Mouse (Mus musculus) heart, embryonic 16.5 days (tissue): ENCODE data around the gene Spata16. TPM values are rescaled to one million over a fixed set of nuclear protein-coding genes. Genes with fewer than 3 reads are reported as not detected.

Source experiments
- ATAC-seq: fragments of 200-750 bp; cut with Nextera tagmentation; replicated peaks from 2 replicates; pipeline ENCODE4 v1.8.0; 2017; ENCODE audit warnings: moderate number of reproducible peaks; ENCODE audit not compliant: insufficient read depth, low FRiP score; ENCODE audit errors: extremely low read depth
- H3K27ac ChIP-seq: fragments of 300-500 bp; sonication (generic); 2 replicates; pipeline ENCODE4 v1.5.1; 2014; ENCODE audit warnings: mild to moderate bottlenecking, low read length, control low read depth, moderate library complexity
- H3K27me3 ChIP-seq: fragments of 300-500 bp; sonication (generic); 2 replicates; pipeline ENCODE4 v1.6.1; 2014; ENCODE audit warnings: low read length, mixed read lengths; ENCODE audit not compliant: control insufficient read depth, insufficient read depth
- H3K36me3 ChIP-seq: fragments of 300-500 bp; sonication (generic); 2 replicates; pipeline ENCODE4 v1.6.1; 2014; ENCODE audit not compliant: control insufficient read depth, insufficient read depth
- H3K4me1 ChIP-seq: fragments of 300-500 bp; sonication (generic); 2 replicates; pipeline ENCODE4 v1.6.1; 2014; ENCODE audit warnings: low read length, mixed read lengths; ENCODE audit not compliant: control insufficient read depth, insufficient read depth
- H3K4me2 ChIP-seq: fragments of 300-500 bp; sonication (generic); 2 replicates; pipeline ENCODE4 v1.6.1; 2014; ENCODE audit warnings: low read depth, mild to moderate bottlenecking, control low read depth, low read length
- H3K4me3 ChIP-seq: fragments of 300-500 bp; sonication (generic); 2 replicates; pipeline ENCODE4 v1.5.1; 2014; ENCODE audit warnings: mild to moderate bottlenecking, control low read depth, low read length
- H3K9ac ChIP-seq: fragments of 300-500 bp; sonication (generic); 2 replicates; pipeline ENCODE4 v1.6.1; 2014; ENCODE audit warnings: low read length, control low read depth
- H3K9me3 ChIP-seq: fragments of 300-500 bp; sonication (generic); replicated peaks from 2 replicates; pipeline ENCODE4 v1.6.1; 2016; ENCODE audit warnings: low read length; ENCODE audit not compliant: control insufficient read depth
- WGBS: fragments of 180-500 bp; shearing (Covaris S2); extraction: QIAGEN DNeasy Blood & Tissue Kit; methylation state at CpG from one replicate; pipeline ENCODE4 v1.1.7; 2014; 5-methylcytosine and 5-hydroxymethylcytosine counted together
- polyA plus RNA-seq: library from polyadenylated mRNA; unstranded; fragments of >200 nt; fragmentation: Nextera tagmentation; extraction: Ambion mirVana; gene quantifications from 2 replicates; pipeline ENCODE4 v1.2.1, GENCODE M21; 2015

Gene Spata16
- polyA plus RNA-seq, 1 experiment from 2014 or later = not detected

GRCm38 (mm10) chr3:26815764-26816163 lies 178.3 kb downstream of the Spata16 start:
- Histone ChIP-seq H3K4me2 (no peak overlapping the region), H3K4me3 (no peak overlapping the region), H3K27ac (no peak overlapping the region), H3K9me3 (no peaks in the 10 kb centered on the region), H3K27me3 (no peaks in the 10 kb centered on the region), H3K4me1 (no peaks in the 10 kb centered on the region), H3K9ac (no peak overlapping the region), H3K36me3 (no peaks in the 10 kb centered on the region)
- 86% methylated on average over 5 of the region's 5 CpGs for WGBS
- ATAC-seq = no peak

DNA sequence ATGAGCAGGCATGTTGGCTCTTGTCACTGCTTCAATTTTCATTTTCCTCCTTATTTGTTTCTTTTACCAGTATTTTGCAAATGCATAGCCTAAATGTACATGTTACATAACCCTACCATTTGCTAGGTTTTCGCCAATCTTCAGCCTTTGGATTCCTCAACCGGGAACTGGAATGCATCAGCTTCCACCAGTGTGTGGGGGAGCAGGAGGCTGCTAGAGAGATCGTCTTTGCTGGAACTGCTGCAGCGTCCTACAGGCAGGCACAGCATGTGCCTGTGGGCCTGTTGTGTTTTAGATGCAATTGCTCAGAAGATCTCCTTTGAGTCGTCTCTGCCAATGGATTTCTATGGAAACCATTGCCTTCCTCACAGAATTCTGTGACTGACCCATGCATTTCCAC lies 182.0 kb downstream of the Spata16 start:
- WGBS = 49% methylated on average over 5 of the region's 5 CpGs

DNA sequence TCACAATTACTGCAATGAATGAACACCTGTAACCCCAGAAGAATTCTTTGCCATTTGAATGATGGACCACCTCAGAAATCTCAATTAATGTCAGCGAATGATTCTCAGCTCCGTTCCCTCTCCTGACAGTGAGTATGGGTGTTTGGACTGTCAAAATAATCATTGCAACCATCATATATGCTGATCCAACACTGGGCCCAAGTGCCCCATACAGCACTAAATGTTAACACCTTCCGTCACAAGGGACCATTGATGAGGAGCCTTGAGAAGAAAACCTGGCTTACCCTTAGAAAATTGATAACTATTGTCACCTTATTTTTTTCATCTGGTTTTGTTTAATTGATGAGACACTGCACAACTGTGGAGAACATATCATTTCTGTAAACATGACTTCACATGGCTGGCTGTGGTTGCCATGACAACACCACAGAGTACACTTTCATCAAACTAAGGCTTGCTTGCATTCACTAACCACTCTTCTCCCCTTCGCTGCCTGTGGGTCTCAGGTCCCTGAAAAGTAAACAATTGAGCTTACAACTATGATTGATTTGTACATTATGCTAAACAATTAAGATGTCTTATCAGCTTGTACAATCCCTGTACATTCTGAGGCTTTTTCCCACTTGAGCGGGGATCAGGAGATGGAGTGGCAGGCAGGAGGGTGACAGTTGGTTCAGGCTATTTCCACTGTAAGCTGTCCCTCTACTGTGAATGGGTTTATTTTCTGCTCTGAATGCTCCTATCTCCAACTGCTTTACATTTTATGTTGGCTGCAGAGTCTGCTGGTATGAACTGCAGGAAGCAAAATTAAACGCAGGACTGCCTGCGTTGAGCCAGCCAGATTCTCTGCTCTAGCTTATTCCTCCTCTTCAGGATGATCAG lies 189.8 kb downstream of the Spata16 start:
- WGBS = 73% methylated on average over 7 of the region's 7 CpGs
- no peaks in the 10 kb centered on the region for H3K4me1 ChIP-seq
- H3K27me3 ChIP-seq = no peaks in the 10 kb centered on the region
- no peak overlapping the region for H3K4me2 ChIP-seq
- H3K9me3 ChIP-seq = no peaks in the 10 kb centered on the region
- H3K36me3 ChIP-seq = no peaks in the 10 kb centered on the region
- no peak for ATAC-seq
- H3K4me3 ChIP-seq = no peak overlapping the region
- H3K9ac ChIP-seq = no peak overlapping the region
- H3K27ac ChIP-seq = no peak overlapping the region

More for the DNA sequence above, 182.0 kb downstream of the Spata16 start:
- Histone ChIP-seq H3K4me2 (no peak overlapping the region), H3K4me3 (no peak overlapping the region), H3K9ac (no peak overlapping the region), H3K27ac (no peak overlapping the region), H3K9me3 (no peaks in the 10 kb centered on the region), H3K4me1 (no peaks in the 10 kb centered on the region), H3K27me3 (no peaks in the 10 kb centered on the region), H3K36me3 (no peaks in the 10 kb centered on the region)
- no peak for ATAC-seq

DNA sequence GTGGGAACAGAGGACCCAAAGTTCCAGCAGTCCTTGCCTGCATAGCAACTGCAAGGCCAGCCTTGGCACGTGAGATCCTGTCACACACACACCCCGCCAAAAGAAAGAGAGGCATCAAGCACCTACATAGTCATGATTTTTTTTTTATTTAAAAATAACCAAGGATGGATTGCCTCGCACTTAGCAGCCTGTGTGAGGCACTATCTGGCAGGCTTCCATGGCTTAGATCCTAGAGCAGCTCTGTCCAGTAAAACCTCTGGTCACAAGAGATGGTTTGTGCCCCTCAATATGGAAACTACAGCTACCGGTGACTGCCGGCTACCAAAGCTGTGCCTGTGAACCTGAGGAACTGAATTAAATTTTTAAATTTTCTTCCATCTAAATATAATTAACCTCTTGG lies 195.5 kb downstream of the Spata16 start:
- H3K9ac ChIP-seq = no peak overlapping the region
- H3K27ac ChIP-seq = no peak overlapping the region; the same call in 1 of the 2 replicates
- H3K4me2 ChIP-seq = no peak overlapping the region
- 47% methylated on average over 5 of the region's 5 CpGs for whole genome bisulfite sequencing
- ATAC-seq = peak; percentile 67
- H3K4me1 ChIP-seq = peaks cover 7% of the 10 kb centered on the region
- H3K36me3 ChIP-seq = no peaks in the 10 kb centered on the region
- no peak overlapping the region for H3K4me3 ChIP-seq
- H3K9me3 ChIP-seq = no peaks in the 10 kb centered on the region
- H3K27me3 ChIP-seq = no peaks in the 10 kb centered on the region

DNA sequence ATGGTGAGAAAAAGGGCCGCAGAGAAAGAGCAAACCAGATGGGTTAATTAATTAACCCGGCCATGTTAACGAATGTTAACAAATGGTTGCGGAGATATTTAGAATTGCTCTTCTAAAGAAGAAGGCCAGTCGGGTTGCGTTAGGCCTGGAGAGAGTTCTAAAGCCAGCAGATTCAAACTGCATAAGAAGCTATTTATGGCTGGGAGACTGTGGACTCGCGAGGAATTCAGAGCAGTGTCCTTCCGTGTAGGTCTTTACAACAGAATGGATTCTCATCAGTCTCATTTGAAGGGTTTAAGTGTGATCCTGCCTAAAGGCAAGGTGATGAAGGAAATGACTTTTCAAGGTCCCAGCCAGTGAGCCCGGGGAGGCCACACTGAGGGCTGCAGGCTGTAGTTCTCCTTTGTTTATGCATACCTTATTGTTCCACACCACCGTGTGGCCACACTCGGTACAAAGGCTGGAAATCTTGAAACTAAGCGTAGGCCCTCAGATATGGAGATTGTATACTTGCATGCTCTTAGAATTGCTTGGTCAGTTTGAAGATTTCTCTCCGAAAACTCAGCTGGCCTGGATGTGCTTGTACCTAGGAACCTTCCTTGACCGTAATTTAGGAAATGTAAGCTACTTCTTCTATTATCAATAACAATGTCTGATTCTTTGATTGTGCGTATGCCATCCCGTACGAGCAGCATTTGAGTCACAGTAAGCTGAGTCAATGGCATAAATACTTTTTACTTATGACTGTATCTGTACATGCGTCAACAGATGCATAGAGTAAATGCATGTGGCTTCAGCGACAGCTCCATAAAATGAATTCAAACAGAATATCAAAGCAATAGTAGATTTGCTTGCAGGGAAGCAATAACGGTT lies 197.0 kb downstream of the Spata16 start:
- no peak overlapping the region for H3K4me2 ChIP-seq

GRCm38 (mm10) chr3:26835051-26835755 lies 197.8 kb downstream of the Spata16 start:
- Histone ChIP-seq H3K9me3 (no peaks in the 10 kb centered on the region), H3K27ac (no peak overlapping the region), H3K4me3 (no peak overlapping the region), H3K36me3 (no peaks in the 10 kb centered on the region), H3K27me3 (no peaks in the 10 kb centered on the region), H3K9ac (no peak overlapping the region), H3K4me1 (peaks cover 7% of the 10 kb centered on the region), H3K4me2 (no peak overlapping the region)
- no peak for ATAC-seq
- WGBS = 82% methylated on average over 17 of the region's 17 CpGs

More for the DNA sequence above, 197.0 kb downstream of the Spata16 start:
- Histone ChIP-seq H3K4me3 (no peak overlapping the region), H3K36me3 (no peaks in the 10 kb centered on the region), H3K27me3 (no peaks in the 10 kb centered on the region), H3K9ac (no peak overlapping the region), H3K27ac (no peak overlapping the region), H3K9me3 (no peaks in the 10 kb centered on the region), H3K4me1 (peaks cover 7% of the 10 kb centered on the region)
- no peak for ATAC-seq
- 63% methylated on average over 21 of the region's 21 CpGs for WGBS

DNA sequence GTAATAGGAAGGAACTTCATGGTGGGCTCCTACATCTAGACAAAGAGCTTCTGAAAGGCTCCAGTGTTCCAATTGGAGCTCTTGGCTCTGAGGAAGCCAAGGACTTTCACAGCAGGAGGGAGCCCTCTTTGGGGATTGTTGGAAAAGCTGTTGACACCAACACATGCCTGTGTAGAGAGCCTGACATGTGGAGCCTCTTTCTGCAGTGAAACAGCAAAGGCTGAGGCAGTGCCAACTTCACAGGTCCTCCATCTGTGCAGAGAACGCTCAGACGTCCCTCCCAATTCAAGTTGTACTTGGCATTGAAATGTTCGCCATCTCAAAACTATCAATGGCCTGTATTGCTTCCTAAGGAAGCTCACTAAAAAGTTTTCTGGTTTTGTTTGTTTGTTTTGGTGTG lies 207.6 kb downstream of the Spata16 start:
- WGBS = 70% methylated on average over 3 of the region's 3 CpGs
- Histone ChIP-seq H3K9ac (no peak overlapping the region), H3K4me2 (no peak overlapping the region), H3K27ac (no peak overlapping the region), H3K4me3 (no peak overlapping the region), H3K36me3 (no peaks in the 10 kb centered on the region), H3K27me3 (no peaks in the 10 kb centered on the region), H3K4me1 (no peaks in the 10 kb centered on the region), H3K9me3 (no peaks in the 10 kb centered on the region)
- ATAC-seq = no peak

DNA sequence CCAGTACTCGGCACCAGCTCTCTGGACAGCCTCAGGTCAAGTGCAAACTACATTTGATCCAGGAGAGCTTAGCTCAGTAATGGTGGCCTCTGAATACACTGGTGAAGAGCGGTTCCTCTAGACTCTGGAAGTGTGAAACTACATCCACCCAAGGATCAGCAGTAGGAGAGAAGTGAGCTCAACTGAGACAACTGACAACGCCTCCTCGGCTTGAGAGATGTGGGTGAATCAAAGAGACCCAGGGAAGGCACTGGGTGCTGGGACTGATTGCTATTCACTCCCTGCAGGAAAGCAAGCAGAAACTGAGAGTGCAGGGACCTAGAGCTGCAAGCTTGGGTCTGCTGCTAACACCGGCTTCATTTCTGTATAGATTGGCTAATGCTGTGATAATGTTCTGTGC lies 210.5 kb downstream of the Spata16 start:
- no peak overlapping the region for H3K9ac ChIP-seq
- H3K27ac ChIP-seq = no peak overlapping the region
- H3K4me1 ChIP-seq = no peaks in the 10 kb centered on the region
- no peaks in the 10 kb centered on the region for H3K9me3 ChIP-seq
- H3K4me3 ChIP-seq = no peak overlapping the region
- no peak overlapping the region for H3K4me2 ChIP-seq
- H3K36me3 ChIP-seq = no peaks in the 10 kb centered on the region
- no peak for ATAC-seq
- 69% methylated on average over 5 of the region's 5 CpGs for WGBS
- H3K27me3 ChIP-seq = no peaks in the 10 kb centered on the region
